Mouse (Mus musculus): Measurements from ENCODE around the gene Plcl1. TPM values are rescaled to one million over a fixed set of nuclear protein-coding genes. Genes with fewer than 3 reads are reported as not detected.
A peak's percentile ranks its signal among the peaks of the same experiment; 100 is the strongest.

Plcl1 gene
- polyA plus RNA-seq, 1 experiment from 2014 or later: 0.25 TPM

GRCm38 (mm10) chr1:55411079-55411478 is 5.4 kb downstream of the Plcl1 start:
- DNase-seq (no peak), ATAC-seq (no peak)
- H3K27ac ChIP-seq (ENCODE audit: low read depth): no peak overlapping the region
- 70% methylated on average over 2 of the region's 2 CpGs for whole genome bisulfite sequencing (ENCODE audit: insufficient replicate concordance)
- H3K27me3 ChIP-seq (ENCODE audit: insufficient read depth, low read length): peaks cover 15% of the 10 kb centered on the region
- H3K36me3 ChIP-seq (replicated peaks; ENCODE audit: insufficient read depth, low read length): no peaks in the 10 kb centered on the region
- H3K4me3 ChIP-seq (ENCODE audit: low read depth, low read length): no peak overlapping the region
- no peak overlapping the region for H3K9ac ChIP-seq (replicated peaks)
- H3K9me3 ChIP-seq (ENCODE audit: low read length): no peaks in the 10 kb centered on the region
- no peak overlapping the region for H3K4me2 ChIP-seq (ENCODE audit: low read depth, low read length)
- peaks cover 7% of the 10 kb centered on the region for H3K4me1 ChIP-seq (ENCODE audit: insufficient read depth)
- no peak for TF ChIP-seq EP300 (IDR thresholded peaks at IDR 0.05; ENCODE audit: low read depth)
- no peak for TF ChIP-seq CTCF (IDR thresholded peaks at IDR 0.05; ENCODE audit: low read depth)

GRCm38 (mm10) chr1:55412569-55412968 is 6.8 kb downstream of the Plcl1 start:
- no peak for DNase-seq
- ATAC-seq: no peak

GRCm38 (mm10) chr1:55413534-55413933 is 7.8 kb downstream of the Plcl1 start:
- ATAC-seq (no peak), DNase-seq (no peak)
- Histone ChIP-seq H3K9ac (replicated peaks) (no peak overlapping the region), H3K27me3 (ENCODE audit: insufficient read depth, low read length) (0 out of 2 replicates have a peak, but pooled peaks cover under 1% of the 10 kb centered on the region), H3K4me1 (ENCODE audit: insufficient read depth) (no peaks in the 10 kb centered on the region), H3K9me3 (ENCODE audit: low read length) (no peaks in the 10 kb centered on the region), H3K36me3 (replicated peaks; ENCODE audit: insufficient read depth, low read length) (no peaks in the 10 kb centered on the region), H3K27ac (ENCODE audit: low read depth) (no peak overlapping the region), H3K4me2 (ENCODE audit: low read depth, low read length) (no peak overlapping the region), H3K4me3 (ENCODE audit: low read depth, low read length) (no peak overlapping the region)
- no peak for TF ChIP-seq EP300 (IDR thresholded peaks at IDR 0.05; ENCODE audit: low read depth)
- TF ChIP-seq CTCF (IDR thresholded peaks at IDR 0.05; ENCODE audit: low read depth): no peak
- WGBS (ENCODE audit: insufficient replicate concordance): 60% methylated on average over 1 of the region's 1 CpGs

More at GRCm38 (mm10) chr1:55412569-55412968, 6.8 kb downstream of the Plcl1 start:
- TF ChIP-seq CTCF (IDR thresholded peaks at IDR 0.05; ENCODE audit: low read depth) (no peak), EP300 (IDR thresholded peaks at IDR 0.05; ENCODE audit: low read depth) (no peak)
- Histone ChIP-seq H3K4me2 (ENCODE audit: low read depth, low read length) (no peak overlapping the region), H3K27me3 (ENCODE audit: insufficient read depth, low read length) (peaks cover 3% of the 10 kb centered on the region), H3K9ac (replicated peaks) (no peak overlapping the region), H3K27ac (ENCODE audit: low read depth) (no peak overlapping the region), H3K36me3 (replicated peaks; ENCODE audit: insufficient read depth, low read length) (no peaks in the 10 kb centered on the region), H3K4me3 (ENCODE audit: low read depth, low read length) (no peak overlapping the region), H3K4me1 (ENCODE audit: insufficient read depth) (no peaks in the 10 kb centered on the region), H3K9me3 (ENCODE audit: low read length) (no peaks in the 10 kb centered on the region)
- WGBS (ENCODE audit: insufficient replicate concordance): 67% methylated on average over 6 of the region's 6 CpGs

- no peaks in the 10 kb centered on the region for H3K4me1 ChIP-seq (ENCODE audit: insufficient read depth)
- TF ChIP-seq CTCF (IDR thresholded peaks at IDR 0.05; ENCODE audit: low read depth): no peak
- no peak for TF ChIP-seq EP300 (IDR thresholded peaks at IDR 0.05; ENCODE audit: low read depth)
- H3K36me3 ChIP-seq (replicated peaks; ENCODE audit: insufficient read depth, low read length): no peaks in the 10 kb centered on the region
- no peak overlapping the region for H3K9ac ChIP-seq (replicated peaks)
- no peaks in the 10 kb centered on the region for H3K27me3 ChIP-seq (ENCODE audit: insufficient read depth, low read length)
- DNase-seq: no peak
- no peak overlapping the region for H3K27ac ChIP-seq (ENCODE audit: low read depth)
- no peak for ATAC-seq
- no peaks in the 10 kb centered on the region for H3K9me3 ChIP-seq (ENCODE audit: low read length)
- no peak overlapping the region for H3K4me2 ChIP-seq (ENCODE audit: low read depth, low read length)
- H3K4me3 ChIP-seq (ENCODE audit: low read depth, low read length): no peak overlapping the region
- 35% methylated on average over 3 of the region's 3 CpGs for WGBS (ENCODE audit: insufficient replicate concordance)
These were observed 13.2 kb downstream of the Plcl1 start for GRCm38 (mm10) chr1:55418968-55419367.

GRCm38 (mm10) chr1:55427607-55428006 is 21.9 kb downstream of the Plcl1 start:
- ATAC-seq (no peak), DNase-seq (no peak)
- Histone ChIP-seq H3K4me1 (ENCODE audit: insufficient read depth) (no peaks in the 10 kb centered on the region), H3K9me3 (ENCODE audit: low read length) (no peaks in the 10 kb centered on the region), H3K27ac (ENCODE audit: low read depth) (no peak overlapping the region), H3K9ac (replicated peaks) (no peak overlapping the region), H3K4me3 (ENCODE audit: low read depth, low read length) (no peak overlapping the region), H3K27me3 (ENCODE audit: insufficient read depth, low read length) (no peaks in the 10 kb centered on the region), H3K4me2 (ENCODE audit: low read depth, low read length) (no peak overlapping the region), H3K36me3 (replicated peaks; ENCODE audit: insufficient read depth, low read length) (no peaks in the 10 kb centered on the region)
- no peak for TF ChIP-seq CTCF (IDR thresholded peaks at IDR 0.05; ENCODE audit: low read depth)
- TF ChIP-seq EP300 (IDR thresholded peaks at IDR 0.05; ENCODE audit: low read depth): no peak
- WGBS (ENCODE audit: insufficient replicate concordance): 63% methylated on average over 2 of the region's 2 CpGs

- Histone ChIP-seq H3K36me3 (replicated peaks; ENCODE audit: insufficient read depth, low read length) (no peaks in the 10 kb centered on the region), H3K4me3 (ENCODE audit: low read depth, low read length) (no peak overlapping the region), H3K9me3 (ENCODE audit: low read length) (no peaks in the 10 kb centered on the region), H3K4me2 (ENCODE audit: low read depth, low read length) (no peak overlapping the region), H3K27me3 (ENCODE audit: insufficient read depth, low read length) (no peaks in the 10 kb centered on the region), H3K4me1 (ENCODE audit: insufficient read depth) (no peaks in the 10 kb centered on the region), H3K9ac (replicated peaks) (no peak overlapping the region), H3K27ac (ENCODE audit: low read depth) (no peak overlapping the region)
- TF ChIP-seq CTCF (IDR thresholded peaks at IDR 0.05; ENCODE audit: low read depth) (no peak), EP300 (IDR thresholded peaks at IDR 0.05; ENCODE audit: low read depth) (no peak)
- DNase-seq (no peak), ATAC-seq (no peak)
- WGBS (ENCODE audit: insufficient replicate concordance): 82% methylated on average over 2 of the region's 2 CpGs
These were observed 23.3 kb downstream of the Plcl1 start for GRCm38 (mm10) chr1:55429051-55429450.

- ATAC-seq: no peak
- Histone ChIP-seq H3K9me3 (ENCODE audit: low read length) (no peaks in the 10 kb centered on the region), H3K27me3 (ENCODE audit: insufficient read depth, low read length) (no peaks in the 10 kb centered on the region), H3K9ac (replicated peaks) (no peak overlapping the region), H3K4me1 (ENCODE audit: insufficient read depth) (no peaks in the 10 kb centered on the region), H3K36me3 (replicated peaks; ENCODE audit: insufficient read depth, low read length) (no peaks in the 10 kb centered on the region), H3K4me3 (ENCODE audit: low read depth, low read length) (no peak overlapping the region), H3K27ac (ENCODE audit: low read depth) (no peak overlapping the region), H3K4me2 (ENCODE audit: low read depth, low read length) (no peak overlapping the region)
- DNase-seq: no peak
- 93% methylated on average over 1 of the region's 1 CpGs for WGBS (ENCODE audit: insufficient replicate concordance)
- TF ChIP-seq CTCF (IDR thresholded peaks at IDR 0.05; ENCODE audit: low read depth) (0 out of 2 replicates have a peak, but pooled peaks have one; percentile 9), EP300 (IDR thresholded peaks at IDR 0.05; ENCODE audit: low read depth) (no peak)
These were observed 24.0 kb downstream of the Plcl1 start for GRCm38 (mm10) chr1:55429708-55430107.

Measured in liver, postnatal 0 days (tissue).